Mouse (Mus musculus) lung, postnatal 14 days (tissue): ENCODE data around the gene Shisa5.
A peak's percentile ranks its signal among the peaks of the same experiment; 100 is the strongest.

ENCODE experiments used
- DNase-seq: peaks from one replicate; pipeline ENCODE4 v3.0.0; 2021

Gene Shisa5

GRCm38 (mm10) chr9:109055271-109056030 is 17.1 kb downstream of the Shisa5 start:
- DNase-seq, result no peak

- no peak for DNase-seq
These were observed 17.8 kb downstream of the Shisa5 start for GRCm38 (mm10) chr9:109056081-109056690.

GRCm38 (mm10) chr9:109056916-109057315 is 18.6 kb downstream of the Shisa5 start:
- no peak for DNase-seq

GRCm38 (mm10) chr9:109057543-109057942 is 19.2 kb downstream of the Shisa5 start:
- DNase-seq, result no peak

DNA sequence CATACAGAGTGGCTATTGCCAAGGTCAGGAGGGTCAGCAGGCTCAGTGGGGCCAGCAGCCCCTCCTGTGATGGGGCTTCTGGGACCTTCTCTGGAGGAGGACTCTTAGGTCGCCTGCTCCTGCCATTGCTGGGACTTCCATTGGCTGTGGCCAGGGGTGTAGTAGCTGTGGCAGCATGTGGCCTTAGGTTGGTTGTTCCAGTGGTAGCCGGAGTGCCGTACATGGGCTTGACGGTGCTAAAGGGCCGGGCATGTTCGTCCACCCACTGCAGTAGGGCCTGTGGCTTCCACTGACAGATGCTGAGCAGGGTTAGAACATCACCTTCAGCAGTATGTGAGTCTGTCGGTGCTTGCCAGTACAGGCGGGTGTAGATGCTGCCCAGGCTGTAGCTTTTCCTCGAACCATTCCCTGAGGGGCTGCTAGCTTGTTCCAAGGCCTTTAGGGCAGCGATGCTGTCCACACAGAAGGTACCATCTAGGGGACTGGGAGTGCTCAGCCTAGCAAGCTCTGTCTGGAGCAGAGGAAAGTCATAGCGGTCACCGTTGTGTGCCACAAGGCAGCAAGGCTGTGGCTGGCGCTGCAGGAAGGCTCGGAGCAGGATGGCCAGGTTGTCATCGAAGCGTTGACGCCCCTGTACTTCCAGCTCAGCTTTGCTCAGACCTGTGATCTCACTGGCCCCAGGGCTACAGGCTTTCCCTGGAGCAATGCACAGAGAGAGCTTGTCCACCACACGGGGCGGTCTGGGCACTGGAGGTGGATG is 19.8 kb downstream of the Shisa5 start:
- DNase-seq, result no peak

DNA sequence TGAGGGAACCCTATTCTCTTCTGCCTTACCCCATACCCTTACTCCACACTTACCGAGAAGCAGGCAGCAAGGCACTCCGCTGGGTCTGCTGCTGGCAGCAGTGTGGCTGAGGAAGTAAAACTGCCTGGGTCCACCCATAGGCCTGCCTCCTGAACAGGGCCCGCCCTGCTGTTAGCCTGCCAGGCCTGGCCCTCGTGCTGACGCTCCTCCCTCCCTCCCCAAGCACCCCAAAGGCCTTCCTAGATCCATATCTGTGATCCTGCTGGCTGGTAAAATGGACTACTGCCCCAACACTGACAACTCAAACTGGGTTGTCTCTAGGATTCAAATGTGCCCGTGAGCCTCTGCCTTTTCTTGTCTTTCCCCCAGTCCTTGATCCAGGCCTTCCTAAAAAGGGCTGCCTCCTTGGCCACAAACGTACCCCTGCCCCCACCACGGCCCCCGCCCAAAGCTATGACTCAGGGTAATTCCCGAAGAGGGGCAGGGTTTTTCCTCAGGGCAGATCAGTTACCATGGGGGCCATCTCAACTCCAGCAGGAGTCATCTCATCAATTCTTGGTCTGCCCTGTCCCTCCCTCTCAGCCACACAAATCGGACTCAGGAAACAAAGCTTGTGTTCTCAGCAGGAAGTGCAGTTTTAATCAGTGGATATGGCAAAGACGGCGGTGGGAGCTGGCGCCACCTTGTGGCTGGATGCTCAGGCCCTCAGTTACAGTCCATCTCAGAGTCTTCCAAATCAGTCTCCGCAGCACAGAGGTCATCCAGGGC is 21.0 kb downstream of the Shisa5 start, which contains the start of gene Trex1:
TSS of gene Trex1 (minus strand) at position 599 of the 768 bp plus-strand sequence.
- DNase-seq, result peak; percentile 91

GRCm38 (mm10) chr9:109060184-109060897 is 22.0 kb downstream of the Shisa5 start:
- DNase-seq, result no peak

GRCm38 (mm10) chr9:109060898-109061295 is 22.5 kb downstream of the Shisa5 start:
- no peak for DNase-seq

- DNase-seq, result no peak
These were observed 29.9 kb downstream of the Shisa5 start for GRCm38 (mm10) chr9:109068095-109068735.

GRCm38 (mm10) chr9:109073661-109074573 is 35.6 kb downstream of the Shisa5 start, which contains the start of gene Atrip:
Gene Atrip (minus strand): TSS chr9:109074124.
- peak; percentile 90 for DNase-seq

- no peak for DNase-seq
These were observed 42.2 kb downstream of the Shisa5 start for GRCm38 (mm10) chr9:109080516-109080915.

- no peak for DNase-seq
These were observed 43.4 kb downstream of the Shisa5 start for GRCm38 (mm10) chr9:109081749-109082123.

DNA sequence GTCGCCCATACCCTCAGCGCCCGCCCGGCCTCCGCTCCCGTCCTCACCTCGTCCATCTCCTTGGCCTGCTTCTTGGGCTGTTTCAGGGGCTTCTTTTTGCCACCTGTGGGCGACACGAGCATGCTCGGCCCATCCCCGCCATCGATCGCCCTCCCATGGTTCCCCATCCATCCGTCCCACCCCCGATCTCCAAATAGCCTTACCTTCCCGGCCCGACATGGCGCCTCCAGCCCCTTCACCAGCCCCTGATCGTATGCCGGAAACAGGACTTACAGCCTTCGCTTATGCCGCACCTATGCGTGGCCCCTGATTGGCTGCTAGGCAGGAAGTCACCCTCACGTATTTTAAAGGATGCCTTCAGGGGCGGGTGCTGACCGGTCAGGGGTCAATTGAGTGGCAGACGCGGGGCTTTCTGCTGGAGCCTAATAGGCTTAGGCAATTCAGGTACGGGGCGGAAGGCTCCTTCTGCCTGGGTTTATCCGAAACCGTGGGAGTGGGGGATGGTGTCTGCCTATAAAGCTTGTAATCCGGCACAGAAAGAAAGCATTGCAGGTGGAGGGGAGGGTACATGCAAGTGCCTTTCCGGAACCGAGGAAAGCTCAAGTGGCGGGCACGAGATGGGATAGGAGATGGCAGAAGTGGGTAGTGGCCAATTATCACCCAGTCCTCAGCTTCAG is 43.9 kb downstream of the Shisa5 start, which contains the start of the genes Ccdc51 and Tma7:
TSS of gene Ccdc51 (plus strand) at position 370 of the 677 bp plus-strand sequence.
TSS of gene Tma7 (minus strand) at position 464 of the 677 bp plus-strand sequence.
- peak; percentile 81 for DNase-seq

- DNase-seq, result no peak
These were observed 46.6 kb downstream of the Shisa5 start for GRCm38 (mm10) chr9:109084922-109085321.

DNA sequence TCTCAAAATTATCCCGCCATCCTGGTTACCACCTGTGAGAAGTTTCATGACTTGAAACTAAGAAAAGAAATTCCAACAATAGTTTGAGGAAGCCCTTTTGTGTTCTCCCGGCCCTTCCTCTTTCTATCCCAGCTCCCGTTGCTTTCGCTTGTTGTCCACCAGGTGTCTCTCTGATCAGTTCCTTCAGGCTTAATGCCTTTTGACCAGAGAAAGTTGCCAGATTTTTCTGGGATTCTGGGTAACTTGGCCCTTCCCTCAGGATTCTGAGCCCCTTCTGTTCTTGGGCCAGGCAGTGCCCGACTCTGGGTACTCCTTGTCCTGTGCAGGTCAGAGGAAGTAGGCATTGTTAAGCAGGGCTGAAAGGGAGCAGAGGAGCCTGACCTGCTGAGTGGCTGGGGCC is 49.6 kb downstream of the Shisa5 start:
- DNase-seq, result peak; percentile 67

GRCm38 (mm10) chr9:109090446-109090845 is 52.1 kb downstream of the Shisa5 start:
- no peak for DNase-seq

GRCm38 (mm10) chr9:109091802-109092201 is 53.4 kb downstream of the Shisa5 start:
- no peak for DNase-seq

DNA sequence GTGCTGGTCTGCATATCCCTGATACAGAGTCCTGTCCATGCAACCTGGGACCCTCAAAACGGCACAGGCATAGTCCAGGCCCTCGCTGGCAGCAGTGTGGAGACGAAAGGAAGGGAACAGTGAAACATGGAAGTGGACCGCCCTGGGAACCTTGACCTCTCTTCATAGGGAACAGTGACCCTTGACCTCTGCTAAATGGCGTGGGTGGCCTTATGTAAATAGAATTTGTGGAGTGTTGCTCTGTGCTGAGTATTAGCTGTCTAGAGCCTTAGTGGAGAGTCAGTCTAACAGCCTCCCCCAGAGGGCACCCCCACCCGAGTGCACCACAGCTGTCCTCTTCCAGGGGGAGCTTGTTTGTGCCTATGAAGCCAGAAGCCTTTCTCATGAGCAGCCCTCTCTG is 54.4 kb downstream of the Shisa5 start:
- no peak for DNase-seq

DNA sequence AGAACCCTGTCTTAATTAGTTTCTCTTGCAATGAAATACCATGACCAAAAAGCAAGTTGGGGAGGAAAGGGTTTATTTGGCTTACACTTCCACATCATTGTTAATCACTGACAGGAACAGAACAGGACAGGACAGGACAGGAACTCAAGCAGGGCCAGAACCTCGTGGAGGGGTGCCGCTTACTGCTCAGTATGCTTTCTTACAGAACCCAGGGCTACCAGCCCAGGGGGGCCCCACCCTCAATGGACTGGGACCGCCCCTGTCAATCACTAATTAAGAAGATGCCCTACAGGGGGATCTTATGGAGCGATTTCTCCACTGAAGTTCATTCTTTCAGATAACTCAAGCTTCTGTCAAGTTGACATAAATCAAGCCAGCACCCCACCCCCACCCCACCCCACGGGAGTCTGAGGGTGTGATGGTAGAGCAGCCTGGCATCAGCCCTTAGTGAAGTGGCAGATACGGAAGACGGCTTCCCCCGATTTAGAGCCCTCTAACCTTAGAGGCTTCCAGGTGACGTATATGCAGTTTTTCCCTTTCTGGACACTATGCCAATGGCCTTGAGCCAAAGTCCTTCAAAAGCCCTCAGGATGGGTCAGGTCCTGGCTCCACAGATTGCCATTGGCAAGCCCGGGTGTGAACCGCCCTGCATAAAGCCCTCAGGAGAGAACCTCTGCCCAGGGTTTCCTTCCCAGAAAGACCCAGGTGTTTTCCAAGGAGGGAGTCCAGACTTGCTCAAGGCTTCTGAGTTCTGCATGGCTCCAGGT is 55.6 kb downstream of the Shisa5 start:
- DNase-seq, result peak; percentile 65
